Mouse (Mus musculus) hindbrain, postnatal 0 days (tissue): ENCODE data around the gene Cyp11a1. TPM values are rescaled to one million over a fixed set of nuclear protein-coding genes. Genes with fewer than 3 reads are reported as not detected.
A peak's percentile ranks its signal among the peaks of the same experiment; 100 is the strongest.

ENCODE experiments used
- ATAC-seq: fragments of 200-750 bp; cut with Nextera tagmentation; 2 replicates; pipeline ENCODE4 v1.8.0; 2017; ENCODE audit warnings: mild to moderate bottlenecking, moderate TSS enrichment, moderate library complexity
- DNase-seq: peaks from one replicate; pipeline ENCODE4 v3.0.0-alpha.2; 2015; ENCODE audit warnings: low spot score
- H3K27ac ChIP-seq: fragments of 300-500 bp; sonication (generic); 2 replicates; pipeline ENCODE4 v1.5.1; 2014; ENCODE audit warnings: mild to moderate bottlenecking
- H3K27me3 ChIP-seq: fragments of 300-500 bp; sonication (generic); 2 replicates; pipeline ENCODE4 v1.6.1; 2014; ENCODE audit warnings: low read length, mixed read lengths; ENCODE audit not compliant: insufficient read depth
- H3K36me3 ChIP-seq: fragments of 300-500 bp; sonication (generic); 2 replicates; pipeline ENCODE4 v1.6.1; 2014; ENCODE audit warnings: low read length, mixed read lengths; ENCODE audit not compliant: insufficient read depth
- H3K4me1 ChIP-seq: fragments of 300-500 bp; sonication (generic); 2 replicates; pipeline ENCODE4 v1.6.1; 2014; ENCODE audit warnings: antibody characterized with exemption, low read length, mixed read lengths; ENCODE audit not compliant: insufficient read depth
- H3K4me2 ChIP-seq: fragments of 300-500 bp; sonication (generic); 2 replicates; pipeline ENCODE4 v1.6.1; 2014; ENCODE audit warnings: low read depth, mild to moderate bottlenecking, low read length, moderate library complexity, mixed read lengths
- H3K4me3 ChIP-seq: fragments of 300-500 bp; sonication (generic); 2 replicates; pipeline ENCODE4 v1.5.1; 2014; ENCODE audit warnings: low read length
- H3K9ac ChIP-seq: fragments of 300-500 bp; sonication (generic); replicated peaks from 2 replicates; pipeline ENCODE4 v1.6.1; 2014; ENCODE audit warnings: mild to moderate bottlenecking, low read length, moderate library complexity, mixed read lengths
- H3K9me3 ChIP-seq: fragments of 300-500 bp; sonication (generic); 2 replicates; pipeline ENCODE4 v1.6.1; 2016; ENCODE audit warnings: low read length, mixed read lengths
- CTCF ChIP-seq: IDR thresholded peaks from 2 replicates; pipeline ENCODE4 v1.5.1; 2016; ENCODE audit warnings: antibody characterized with exemption, control low read depth, low read depth
- WGBS: fragments of 180-500 bp; shearing (Covaris S2); extraction: QIAGEN DNeasy Blood & Tissue Kit; methylation state at CpG from one replicate; pipeline ENCODE4 v1.1.7; 2014; 5-methylcytosine and 5-hydroxymethylcytosine counted together
- polyA plus RNA-seq: library from polyadenylated mRNA; unstranded; fragments of >200 nt; fragmentation: Nextera tagmentation; extraction: Ambion mirVana; gene quantifications from 2 replicates; pipeline ENCODE4 v1.2.1, GENCODE M21; 2015
- total RNA-seq: library from RNA; depleted of rRNA; stranded (reverse); fragments of >200 nt; gene quantifications from 2 replicates; pipeline ENCODE4 v1.2.3, GENCODE M21; 2014; rRNA removed

The Cyp11a1 gene
- total and polyA plus RNA-seq, 2 experiments from 2014 or later: 1.2 to 4.3 TPM

DNA sequence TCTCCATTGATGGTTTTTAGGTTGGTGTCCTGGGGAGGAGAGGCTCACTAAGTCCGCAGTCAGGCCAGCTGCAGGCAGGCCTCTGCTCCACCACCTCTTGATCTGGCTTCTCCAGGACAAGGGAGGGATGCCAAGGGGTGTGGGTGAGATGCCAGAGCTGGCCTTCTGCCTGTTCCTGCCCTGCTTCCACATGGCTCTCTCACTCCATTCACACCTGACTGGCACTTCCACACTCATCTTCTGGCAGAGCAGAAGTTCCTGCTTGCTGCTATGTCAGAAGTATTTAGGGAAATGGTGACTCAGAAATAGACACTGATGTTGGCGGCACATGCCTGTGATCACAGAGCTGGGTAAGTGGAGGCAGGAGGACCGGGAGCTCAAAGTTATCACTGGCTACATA, 61.3 kb downstream of the Cyp11a1 start:
- TF ChIP-seq CTCF: no peak
- no peak overlapping the region for H3K27ac ChIP-seq
- no peaks in the 10 kb centered on the region for H3K9me3 ChIP-seq
- no peak overlapping the region for H3K4me2 ChIP-seq
- no peaks in the 10 kb centered on the region for H3K36me3 ChIP-seq
- DNase-seq (peak; percentile 43), ATAC-seq (no peak)
- no peak overlapping the region for H3K9ac ChIP-seq
- no peak overlapping the region for H3K4me3 ChIP-seq
- WGBS: 71% methylated on average over 3 of the region's 3 CpGs
- no peaks in the 10 kb centered on the region for H3K27me3 ChIP-seq
- peaks cover 8% of the 10 kb centered on the region for H3K4me1 ChIP-seq

DNA sequence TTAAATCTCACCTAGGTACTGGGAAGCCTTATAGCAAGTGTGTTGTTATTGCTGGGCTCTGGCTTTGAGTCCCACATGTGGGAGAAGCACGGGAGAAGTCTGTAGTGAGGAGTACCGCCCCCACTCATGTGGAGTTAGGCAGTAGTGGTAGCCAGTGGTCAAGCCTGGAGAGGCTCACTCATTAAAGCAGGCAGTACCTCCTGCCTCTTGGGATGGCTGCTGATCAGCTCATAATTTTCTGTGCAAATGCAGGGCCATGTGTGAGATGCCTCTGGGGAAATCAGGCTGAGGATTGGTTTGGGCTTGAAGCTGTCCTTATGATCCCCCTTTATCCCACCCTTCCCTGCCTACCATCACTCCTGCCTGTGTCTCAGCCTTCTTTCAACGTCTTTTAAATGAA, 68.3 kb downstream of the Cyp11a1 start:
- DNase-seq: no peak
- no peak for TF ChIP-seq CTCF
- Histone ChIP-seq H3K36me3 (no peaks in the 10 kb centered on the region), H3K9ac (no peak overlapping the region), H3K27ac (no peak overlapping the region), H3K4me2 (no peak overlapping the region), H3K4me1 (0 out of 2 replicates have a peak, but pooled peaks cover 5% of the 10 kb centered on the region), H3K4me3 (no peak overlapping the region), H3K9me3 (no peaks in the 10 kb centered on the region), H3K27me3 (no peaks in the 10 kb centered on the region)
- WGBS: 54% methylated on average over 3 of the region's 3 CpGs
- no peak for ATAC-seq

Other genes starting within 250 kb of the Cyp11a1 start
- 76.3 and 83.7 TPM in 2 replicates for gene Clk3, start 240.6 kb upstream of the Cyp11a1 start, total RNA-seq
- 48.8 and 52.7 TPM in 2 replicates for gene Clk3, start 240.6 kb upstream of the Cyp11a1 start, polyA plus RNA-seq
- gene Arid3b, start 169.6 kb upstream of the Cyp11a1 start, total RNA-seq: 7.7 TPM in 2 replicates
- 4.3 and 4.4 TPM in 2 replicates for gene Arid3b, start 169.6 kb upstream of the Cyp11a1 start, polyA plus RNA-seq
- 96.6 and 116 TPM in 2 replicates for gene Ubl7, start 95.4 kb upstream of the Cyp11a1 start, total RNA-seq
- gene Ubl7, start 95.4 kb upstream of the Cyp11a1 start, polyA plus RNA-seq: 151 and 152 TPM in 2 replicates
- 60.2 and 62.8 TPM in 2 replicates for gene Sema7a, start 66.3 kb upstream of the Cyp11a1 start, total RNA-seq
- 4.0 and 4.9 TPM in 2 replicates for gene Sema7a, start 66.3 kb upstream of the Cyp11a1 start, polyA plus RNA-seq
- 16.0 and 19.2 TPM in 2 replicates for gene Stra6, start 57.4 kb downstream of the Cyp11a1 start, total RNA-seq
- 7.5 TPM in 2 replicates for gene Stra6, start 57.4 kb downstream of the Cyp11a1 start, polyA plus RNA-seq
- gene Ccdc33, start 112.4 kb downstream of the Cyp11a1 start, total RNA-seq: 0.52 and 1.4 TPM in 2 replicates
- gene Ccdc33, start 112.4 kb downstream of the Cyp11a1 start, polyA plus RNA-seq: 0.75 and 1.2 TPM in 2 replicates
- 57.9 and 72.8 TPM in 2 replicates for gene Islr, start 197.9 kb downstream of the Cyp11a1 start, total RNA-seq
- gene Islr, start 197.9 kb downstream of the Cyp11a1 start, polyA plus RNA-seq: 29.9 and 33.5 TPM in 2 replicates
- gene Islr2, start 197.9 kb downstream of the Cyp11a1 start, total RNA-seq: 293 and 343 TPM in 2 replicates
- 15.8 and 19.2 TPM in 2 replicates for gene Islr2, start 197.9 kb downstream of the Cyp11a1 start, polyA plus RNA-seq
- gene Pml, start 243.4 kb downstream of the Cyp11a1 start, total RNA-seq: 11.4 and 17.0 TPM in 2 replicates
- gene Pml, start 243.4 kb downstream of the Cyp11a1 start, polyA plus RNA-seq: 3.2 and 4.8 TPM in 2 replicates
- 145 and 157 TPM in 2 replicates for gene Stoml1, start 246.8 kb downstream of the Cyp11a1 start, total RNA-seq
- gene Stoml1, start 246.8 kb downstream of the Cyp11a1 start, polyA plus RNA-seq: 136 and 141 TPM in 2 replicates